Mouse (Mus musculus) neural tube, embryonic 15.5 days (tissue): ENCODE data around the gene Ltbp4. TPM values are rescaled to one million over a fixed set of nuclear protein-coding genes. Genes with fewer than 3 reads are reported as not detected.

Source experiments
- polyA plus RNA-seq: library from polyadenylated mRNA; unstranded; fragments of >200 nt; fragmentation: Nextera tagmentation; extraction: Ambion mirVana; gene quantifications from 2 replicates; pipeline ENCODE4 v1.2.1, GENCODE M21; 2015

The Ltbp4 gene
- polyA plus RNA-seq, 1 experiment from 2014 or later: 10.7 TPM

Other genes with a start within 250 kb of the Ltbp4 start
- 0.56 TPM in 1 of 2 replicates, not detected in the other for gene Cyp2f2, start 217.8 kb downstream of the Ltbp4 start, polyA plus RNA-seq
- 0.10 and 0.36 TPM in 2 replicates for gene Cyp2t4, start 184.0 kb downstream of the Ltbp4 start, polyA plus RNA-seq
- 92.3 and 94.7 TPM in 2 replicates for gene Egln2, start 170.9 kb downstream of the Ltbp4 start, polyA plus RNA-seq
- gene Rab4b, start 158.8 kb downstream of the Ltbp4 start, polyA plus RNA-seq: 105 and 109 TPM in 2 replicates
- 0.90 TPM in 1 of 2 replicates, not detected in the other for gene Gm21983, start 156.6 kb downstream of the Ltbp4 start, polyA plus RNA-seq
- 22.9 and 28.6 TPM in 2 replicates for gene Mia, start 156.5 kb downstream of the Ltbp4 start, polyA plus RNA-seq
- gene BC024978, start 141.9 kb downstream of the Ltbp4 start, polyA plus RNA-seq: 3.4 TPM in 2 replicates
- 176 and 193 TPM in 2 replicates for gene Snrpa, start 141.4 kb downstream of the Ltbp4 start, polyA plus RNA-seq
- 5.9 and 6.1 TPM in 2 replicates for gene Itpkc, start 109.0 kb downstream of the Ltbp4 start, polyA plus RNA-seq
- 20.1 and 20.9 TPM in 2 replicates for gene Coq8b, start 104.7 kb downstream of the Ltbp4 start, polyA plus RNA-seq
- 47.7 and 60.7 TPM in 2 replicates for gene Numbl, start 79.3 kb downstream of the Ltbp4 start, polyA plus RNA-seq
- gene Shkbp1, start 18.3 kb upstream of the Ltbp4 start, polyA plus RNA-seq: 28.9 and 33.4 TPM in 2 replicates
- gene Gm20479, start 19.7 kb upstream of the Ltbp4 start, polyA plus RNA-seq: not detected in 2 replicates
- 3.7 TPM in 2 replicates for gene Sptbn4, start 110.0 kb upstream of the Ltbp4 start, polyA plus RNA-seq
- 24.5 and 26.1 TPM in 2 replicates for gene Blvrb, start 110.3 kb upstream of the Ltbp4 start, polyA plus RNA-seq
- gene Sertad3, start 136.1 kb upstream of the Ltbp4 start, polyA plus RNA-seq: 8.8 and 11.0 TPM in 2 replicates
- 11.6 and 15.8 TPM in 2 replicates for gene Sertad1, start 149.2 kb upstream of the Ltbp4 start, polyA plus RNA-seq
- gene Prx, start 161.6 kb upstream of the Ltbp4 start, polyA plus RNA-seq: 2.0 and 2.4 TPM in 2 replicates
- 1.5 and 2.1 TPM in 2 replicates for gene Hipk4, start 185.6 kb upstream of the Ltbp4 start, polyA plus RNA-seq
- 187 and 191 TPM in 2 replicates for gene Pld3, start 215.5 kb upstream of the Ltbp4 start, polyA plus RNA-seq
- 32.6 and 33.9 TPM in 2 replicates for gene 2310022A10Rik, start 215.5 kb upstream of the Ltbp4 start, polyA plus RNA-seq